Comparison of ENCODE assay signal across 7 mouse cellular contexts in genomic region chr7:3331581-3332223, GRCm38 (mm10). TPM values are rescaled to one million over a fixed set of nuclear protein-coding genes. Genes with fewer than 3 reads are reported as not detected.
DNase-seq lines count a peak whose midpoint lies in the region; ATAC-seq and TF ChIP-seq lines count a peak whose summit lies in the region.

No protein-coding gene starts in this region.

- peak overlapping the region; percentile 68 for H3K4me2 ChIP-seq in embryonic facial prominence, embryonic 11.5 days (ENCODE audit: low read depth, low read length)
- H3K4me2 ChIP-seq in midbrain, embryonic 16.5 days (ENCODE audit: low read length), result peak overlapping the region; percentile 85
- H3K4me2 ChIP-seq in stomach, postnatal 0 days (replicated peaks; ENCODE audit: low read depth), result peak overlapping the region; percentile 56

- WGBS in embryonic facial prominence, embryonic 11.5 days, result 0% methylated on average over 20 of the region's 27 CpGs
- WGBS in kidney, adult 2 months, result under 1% methylated on average over 25 of the region's 27 CpGs
- under 1% methylated on average over 25 of the region's 27 CpGs for WGBS in midbrain, embryonic 16.5 days
- WGBS in stomach, postnatal 0 days, result under 1% methylated on average over 25 of the region's 27 CpGs

- H3K4me1 ChIP-seq in embryonic facial prominence, embryonic 11.5 days (ENCODE audit: control insufficient read depth, insufficient read depth, low read length), result no peaks in the 10 kb centered on the region
- no peaks in the 10 kb centered on the region for H3K4me1 ChIP-seq in kidney, adult 2 months (ENCODE audit: control insufficient read depth, insufficient read depth, low read length)
- peaks cover 16% of the 10 kb centered on the region for H3K4me1 ChIP-seq in midbrain, embryonic 16.5 days (ENCODE audit: control insufficient read depth, insufficient read depth, low read length)
- H3K4me1 ChIP-seq in stomach, postnatal 0 days (replicated peaks; ENCODE audit: control insufficient read depth, insufficient read depth), result no peaks in the 10 kb centered on the region

- intact Hi-C loops in left cerebral cortex, postnatal 4 days (cut with DNase I), result loop anchor here (5.0 to 10.0 kb wide), 2 partner anchors 63 to 116 kb away; partner anchors contain the start of gene Cacng8

- peak overlapping the region; percentile 66; the same call in 1 of the 2 replicates for H3K27ac ChIP-seq in embryonic facial prominence, embryonic 11.5 days (replicated peaks; ENCODE audit: low read depth, low read length)
- H3K27ac ChIP-seq in kidney, adult 2 months (ENCODE audit: insufficient read depth, low read depth, low read length), result no peak overlapping the region
- peak overlapping the region; percentile 87 for H3K27ac ChIP-seq in midbrain, embryonic 16.5 days (ENCODE audit: low read length)
- peak overlapping the region; percentile 65 for H3K27ac ChIP-seq in stomach, postnatal 0 days (replicated peaks)

- peak overlapping the region; percentile 34 for H3K9ac ChIP-seq in embryonic facial prominence, embryonic 11.5 days (replicated peaks; ENCODE audit: low read length)
- H3K9ac ChIP-seq in midbrain, embryonic 16.5 days (ENCODE audit: low read depth, low read length), result peak overlapping the region; percentile 86
- no peak overlapping the region for H3K9ac ChIP-seq in stomach, postnatal 0 days (ENCODE audit: low read length)

- TF ChIP-seq EP300 in stomach, postnatal 0 days (optimal IDR thresholded peaks at IDR 0.05), result no peak

- no peaks in the 10 kb centered on the region for H3K9me3 ChIP-seq in embryonic facial prominence, embryonic 11.5 days (replicated peaks; ENCODE audit: control insufficient read depth, low read length)
- no peaks in the 10 kb centered on the region for H3K9me3 ChIP-seq in midbrain, embryonic 16.5 days (replicated peaks; ENCODE audit: control insufficient read depth, low read length, poor library complexity, severe bottlenecking)
- no peaks in the 10 kb centered on the region for H3K9me3 ChIP-seq in stomach, postnatal 0 days (ENCODE audit: control insufficient read depth, low read length)

- no peaks in the 10 kb centered on the region for H3K27me3 ChIP-seq in embryonic facial prominence, embryonic 11.5 days (ENCODE audit: control insufficient read depth, insufficient read depth, low read length)
- H3K27me3 ChIP-seq in kidney, adult 2 months (replicated peaks; ENCODE audit: control insufficient read depth, insufficient read depth, low read length), result no peaks in the 10 kb centered on the region
- no peaks in the 10 kb centered on the region for H3K27me3 ChIP-seq in midbrain, embryonic 16.5 days (ENCODE audit: control insufficient read depth, insufficient read depth, low read depth, low read length)
- no peaks in the 10 kb centered on the region for H3K27me3 ChIP-seq in stomach, postnatal 0 days (ENCODE audit: control insufficient read depth, insufficient read depth, low read length)

- peak overlapping the region; percentile 66 for H3K4me3 ChIP-seq in embryonic facial prominence, embryonic 11.5 days (ENCODE audit: low read depth, low read length)
- peak overlapping the region; percentile 23 for H3K4me3 ChIP-seq in kidney, adult 2 months (ENCODE audit: insufficient read depth, low read depth, low read length)
- H3K4me3 ChIP-seq in midbrain, embryonic 16.5 days (ENCODE audit: low read depth, low read length), result peak overlapping the region; percentile 81
- peak overlapping the region; percentile 51 for H3K4me3 ChIP-seq in stomach, postnatal 0 days (ENCODE audit: low read depth, low read length)

- no peak for TF ChIP-seq CTCF in kidney, adult 2 months (conservative IDR thresholded peaks at IDR 0.05; ENCODE audit: insufficient read depth, insufficient read length, low read depth, low read length)
- TF ChIP-seq CTCF in stomach, postnatal 0 days (IDR thresholded peaks at IDR 0.05; ENCODE audit: low read depth), result no peak

- ATAC-seq in embryonic facial prominence, embryonic 11.5 days (replicated peaks; ENCODE audit: insufficient number of reproducible peaks, low FRiP score, low TSS enrichment, low read depth), result peak; percentile 95
- peak; percentile 90 for ATAC-seq in midbrain, embryonic 16.5 days
- peak; percentile 85 for ATAC-seq in stomach, postnatal 0 days (ENCODE audit: low FRiP score, low TSS enrichment)

- peak; percentile 44 to 59 for DNase-seq in adrenal gland, postnatal 36 days
- peak; percentile 90 for DNase-seq in embryonic facial prominence, embryonic 11.5 days (ENCODE audit: low spot score)
- peak; percentile 68 to 73 for DNase-seq in heart, adult 18-20 months
- DNase-seq in kidney, adult 2 months, result peak; percentile 46
- peak; percentile 95 for DNase-seq in left cerebral cortex, postnatal 4 days
- DNase-seq in stomach, postnatal 0 days (ENCODE audit: low spot score), result peak; percentile 64

- no peaks in the 10 kb centered on the region for H3K36me3 ChIP-seq in embryonic facial prominence, embryonic 11.5 days (replicated peaks; ENCODE audit: control insufficient read depth, insufficient read depth, low read depth, low read length)
- no peaks in the 10 kb centered on the region for H3K36me3 ChIP-seq in kidney, adult 2 months (ENCODE audit: control insufficient read depth, insufficient read depth, low read length)
- no peaks in the 10 kb centered on the region for H3K36me3 ChIP-seq in midbrain, embryonic 16.5 days (ENCODE audit: control insufficient read depth, insufficient read depth, low read length)
- no peaks in the 10 kb centered on the region for H3K36me3 ChIP-seq in stomach, postnatal 0 days (ENCODE audit: control insufficient read depth, insufficient read depth, low read length)

- TF ChIP-seq POLR2A in kidney, adult 2 months (IDR thresholded peaks at IDR 0.05; ENCODE audit: low read depth, low read length), result no peak

RNA-seq across cellular contexts. Expression of gene Cacng7, which starts 1.1 kb away (rescaled TPM):
- 1 to 10 TPM; 7.0 to 8.0 TPM for total RNA-seq in adrenal gland, postnatal 36 days (2021)
- polyA plus RNA-seq in embryonic facial prominence, embryonic 11.5 days (2014; fragmentation: Nextera tagmentation; extraction: Ambion mirVana), result 2.6 and 2.9 TPM in 2 replicates
- total RNA-seq in heart, adult 18-20 months (2021), result 1 to 10 TPM; 3.7 to 4.6 TPM
- polyA plus RNA-seq in kidney, adult 2 months (2012; rRNA removed), result 3.4 and 4.4 TPM in 2 replicates
- 100 to 1,000 TPM; 111 to 123 TPM for total RNA-seq in left cerebral cortex, postnatal 4 days (2021)
- 2.6 and 3.0 TPM in 2 replicates for polyA plus RNA-seq in midbrain, embryonic 16.5 days (2015; fragmentation: Nextera tagmentation; extraction: Ambion mirVana)
- polyA plus RNA-seq in stomach, postnatal 0 days (2015; fragmentation: Nextera tagmentation; extraction: Ambion mirVana), result 0.69 and 0.79 TPM in 2 replicates

RNA-seq across cellular contexts. Expression of gene Prkcg, which starts 42.7 kb away (rescaled TPM):
- total RNA-seq in adrenal gland, postnatal 36 days (2021), result under 1 TPM; 0.56 to 0.89 TPM
- polyA plus RNA-seq in embryonic facial prominence, embryonic 11.5 days (2014; fragmentation: Nextera tagmentation; extraction: Ambion mirVana), result 0.39 and 2.0 TPM in 2 replicates
- 1 to 10 TPM in 1 of 2 experiments, under 1 TPM in 1; 0.85 to 1.2 TPM for total RNA-seq in heart, adult 18-20 months (2021)
- polyA plus RNA-seq in kidney, adult 2 months (2012; rRNA removed), result 0.44 and 0.77 TPM in 2 replicates
- 100 to 1,000 TPM in 1 of 2 experiments, 10 to 100 TPM in 1; 88.7 to 100 TPM for total RNA-seq in left cerebral cortex, postnatal 4 days (2021)
- 3.3 and 3.8 TPM in 2 replicates for polyA plus RNA-seq in midbrain, embryonic 16.5 days (2015; fragmentation: Nextera tagmentation; extraction: Ambion mirVana)
- 0.13 and 0.24 TPM in 2 replicates for polyA plus RNA-seq in stomach, postnatal 0 days (2015; fragmentation: Nextera tagmentation; extraction: Ambion mirVana)

RNA-seq across cellular contexts. Expression of gene Myadm, which starts 42.8 kb away (rescaled TPM):
- total RNA-seq in adrenal gland, postnatal 36 days (2021), result 10 to 100 TPM; 67.8 to 81.2 TPM
- polyA plus RNA-seq in embryonic facial prominence, embryonic 11.5 days (2014; fragmentation: Nextera tagmentation; extraction: Ambion mirVana), result 36.9 and 38.5 TPM in 2 replicates
- 100 to 1,000 TPM; 109 to 122 TPM for total RNA-seq in heart, adult 18-20 months (2021)
- polyA plus RNA-seq in kidney, adult 2 months (2012; rRNA removed), result 111 and 114 TPM in 2 replicates
- 10 to 100 TPM; 34.6 to 35.9 TPM for total RNA-seq in left cerebral cortex, postnatal 4 days (2021)
- 32.7 and 36.4 TPM in 2 replicates for polyA plus RNA-seq in midbrain, embryonic 16.5 days (2015; fragmentation: Nextera tagmentation; extraction: Ambion mirVana)
- polyA plus RNA-seq in stomach, postnatal 0 days (2015; fragmentation: Nextera tagmentation; extraction: Ambion mirVana), result 94.0 and 97.7 TPM in 2 replicates

RNA-seq across cellular contexts. Expression of gene Cacng8, which starts 58.8 kb away (rescaled TPM):
- 1 to 10 TPM; 2.0 to 5.1 TPM for total RNA-seq in adrenal gland, postnatal 36 days (2021)
- 4.7 and 6.5 TPM in 2 replicates for polyA plus RNA-seq in embryonic facial prominence, embryonic 11.5 days (2014; fragmentation: Nextera tagmentation; extraction: Ambion mirVana)
- total RNA-seq in heart, adult 18-20 months (2021), result not detected
- polyA plus RNA-seq in kidney, adult 2 months (2012; rRNA removed), result 0.11 TPM in 1 of 2 replicates, not detected in the other
- total RNA-seq in left cerebral cortex, postnatal 4 days (2021), result 100 to 1,000 TPM; 102 to 111 TPM
- 13.3 and 17.3 TPM in 2 replicates for polyA plus RNA-seq in midbrain, embryonic 16.5 days (2015; fragmentation: Nextera tagmentation; extraction: Ambion mirVana)
- polyA plus RNA-seq in stomach, postnatal 0 days (2015; fragmentation: Nextera tagmentation; extraction: Ambion mirVana), result 0.29 and 0.35 TPM in 2 replicates

Comparison
In these comparisons a context has a peak if more than half of its experiments do, and no peak if none do; other contexts are left out.
1. H3K4me3 ChIP-seq: peak in every context shown above with its lines; median percentile 81 in midbrain, embryonic 16.5 days; 66 in embryonic facial prominence, embryonic 11.5 days; 51 in stomach, postnatal 0 days; 23 in kidney, adult 2 months.